Mouse (Mus musculus) layer of hippocampus, adult 11-12 months (tissue): ENCODE measurements at regions not wholly inside any gene's neighbourhood (a gene's known extent, or its start where the extent isn't known, plus 50 kb on each side); places are given as distances from the start of the nearest gene placed in this dataset.
A peak's percentile ranks its signal among the peaks of the same experiment; 100 is the strongest.

Source experiments
- DNase-seq: peaks from one replicate; pipeline ENCODE4 v3.0.0; 2022; ENCODE audit warnings: low spot score

DNA sequence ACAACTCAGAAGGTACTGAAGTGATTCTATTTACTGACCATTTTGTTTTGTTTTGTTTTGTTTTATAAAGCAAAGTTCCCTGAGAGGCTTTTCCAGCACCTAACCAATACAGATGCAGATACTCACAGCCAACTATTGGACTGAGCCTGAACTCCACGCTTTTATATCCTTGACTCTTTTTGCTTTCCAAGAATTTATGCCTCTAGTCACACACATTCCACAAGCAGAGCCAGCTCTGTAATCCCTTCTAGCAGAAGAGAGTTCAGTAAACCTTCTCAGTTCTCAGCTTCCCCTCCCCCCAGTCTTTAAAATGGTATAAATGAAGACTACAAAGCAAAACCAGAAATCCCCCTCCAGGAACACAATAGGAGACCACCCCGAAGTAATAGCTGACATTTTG lies 269.0 kb upstream of the 1700003H04Rik start:
- no peak for DNase-seq

DNA sequence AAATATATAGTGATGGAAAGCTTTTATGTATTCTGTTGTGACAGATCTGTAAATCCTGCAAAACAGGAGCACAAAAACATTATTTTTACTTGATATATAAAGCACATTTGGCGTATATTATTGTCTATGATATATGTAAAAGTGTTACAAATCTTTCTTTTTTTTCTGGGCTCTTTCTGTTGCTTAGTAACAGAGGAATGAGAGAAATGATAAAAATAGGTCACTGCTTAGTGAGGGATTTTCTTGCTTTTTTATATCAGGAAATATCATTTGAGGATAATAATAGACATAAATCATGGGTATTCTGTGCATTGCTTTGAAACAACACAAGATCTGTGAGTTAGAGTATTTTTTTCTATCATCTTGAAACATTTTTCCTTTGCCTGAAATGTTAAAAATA lies 239.7 kb upstream of the 1700003H04Rik start:
- no peak for DNase-seq

DNA sequence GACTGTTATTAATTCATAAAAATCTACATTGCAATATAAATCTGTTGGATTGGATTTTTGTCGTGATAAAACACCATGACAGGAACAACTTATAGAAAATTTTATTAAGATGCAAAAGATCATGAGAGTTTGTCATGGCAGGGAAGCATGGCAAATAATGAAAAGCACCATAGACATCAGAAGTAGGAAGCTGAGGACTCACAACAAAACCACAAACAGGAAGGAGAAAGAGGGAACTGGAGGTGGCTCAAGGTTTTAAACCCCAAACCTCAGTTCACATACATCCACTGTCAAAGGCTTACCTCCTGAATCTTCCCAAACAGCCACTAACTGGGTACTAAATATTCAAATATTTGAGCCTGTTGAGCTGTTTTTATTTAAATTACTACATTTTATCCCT lies 226.0 kb upstream of the 1700003H04Rik start:
- no peak for DNase-seq

DNA sequence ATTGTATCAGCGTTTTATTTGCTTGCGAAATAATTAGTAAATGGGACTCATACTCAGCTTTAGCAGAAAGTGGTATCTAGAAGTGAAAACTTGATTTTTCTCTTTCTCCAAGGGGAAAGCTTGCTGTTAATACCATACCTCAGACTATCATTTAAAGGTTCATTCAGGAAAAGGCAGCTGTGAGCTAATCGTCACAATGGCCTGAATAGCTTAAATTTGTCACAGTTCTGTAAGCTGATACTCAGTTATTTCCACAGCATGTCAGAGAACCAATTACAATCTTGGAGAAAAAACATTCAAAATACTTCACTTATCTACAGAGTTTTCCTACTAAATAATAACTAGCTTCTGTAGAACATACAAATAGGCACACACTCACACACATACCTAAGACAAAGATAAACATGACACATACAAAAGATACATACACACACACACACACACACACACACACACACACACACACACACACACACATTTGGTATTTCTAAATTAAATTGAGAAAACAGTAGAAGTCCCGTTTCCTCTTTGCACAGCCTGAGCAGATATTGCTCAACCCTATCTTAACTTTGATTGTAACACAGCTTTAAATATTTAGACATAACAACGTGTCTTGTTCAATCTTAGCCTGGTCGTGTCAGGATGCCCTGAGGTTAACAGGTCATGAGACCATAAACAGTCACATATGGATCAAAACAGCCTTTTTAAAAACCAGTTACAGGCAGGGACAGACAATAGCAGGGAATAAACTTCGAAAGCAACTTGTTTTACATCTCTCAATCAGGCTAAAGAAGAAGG lies 208.5 kb upstream of the 1700003H04Rik start:
- no peak for DNase-seq

DNA sequence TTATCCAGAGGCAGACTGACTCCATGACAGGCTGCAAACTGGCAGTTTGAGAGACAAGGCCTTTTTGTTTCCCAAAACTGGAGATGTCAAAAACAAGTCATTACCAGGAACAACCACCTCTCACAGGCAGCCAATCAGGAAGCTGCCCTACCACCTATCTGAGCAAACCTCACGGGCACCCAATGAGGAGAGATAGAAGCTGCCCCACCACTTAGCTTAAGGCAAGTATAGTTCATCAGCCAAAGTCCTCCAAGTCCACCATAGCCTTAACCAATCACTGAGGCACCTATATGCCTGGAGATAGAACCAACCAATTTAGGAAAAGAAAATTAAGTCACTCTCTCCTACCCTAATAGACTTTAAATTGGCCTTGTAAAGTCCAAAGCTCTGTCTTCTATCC lies 207.3 kb upstream of the 1700003H04Rik start:
- no peak for DNase-seq

DNA sequence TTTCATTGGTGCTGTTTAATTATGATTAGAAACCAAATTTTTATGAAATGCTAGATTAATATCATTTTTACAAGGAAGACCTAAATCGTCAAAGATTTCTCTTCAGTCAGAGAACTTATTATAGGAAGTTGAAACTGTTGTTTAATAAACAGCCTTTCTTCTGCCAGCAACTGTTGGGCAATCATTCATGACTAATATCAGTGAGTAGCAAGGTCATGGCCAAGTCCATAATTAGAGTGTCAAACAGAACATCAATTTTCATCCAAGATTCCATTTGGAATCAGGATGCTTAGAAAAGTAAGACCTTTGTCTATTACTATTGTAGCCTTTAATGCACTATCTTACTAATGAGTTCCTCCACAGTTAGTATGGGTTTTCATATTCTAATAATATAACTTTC lies 189.4 kb upstream of the 1700003H04Rik start:
- DNase-seq: no peak

DNA sequence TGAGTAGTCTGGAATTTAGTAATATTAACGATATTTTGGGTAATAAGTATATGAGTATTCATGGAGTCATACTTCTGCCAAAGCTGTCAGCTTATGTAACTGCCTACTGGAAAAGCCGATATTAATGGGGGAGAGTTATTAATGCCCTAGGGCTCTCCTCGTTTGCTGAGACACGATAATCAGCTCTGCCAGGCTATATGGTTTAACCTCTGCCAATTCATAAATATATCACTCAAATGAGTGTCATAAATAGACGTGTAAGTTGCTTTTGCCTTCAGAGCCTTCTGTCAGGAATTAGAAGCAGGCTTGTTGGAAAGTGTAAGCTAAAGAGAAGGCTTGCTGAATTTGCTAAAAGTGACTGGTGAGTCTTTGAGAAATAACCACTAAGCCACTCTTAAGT lies 188.4 kb upstream of the 1700003H04Rik start:
- DNase-seq: no peak

DNA sequence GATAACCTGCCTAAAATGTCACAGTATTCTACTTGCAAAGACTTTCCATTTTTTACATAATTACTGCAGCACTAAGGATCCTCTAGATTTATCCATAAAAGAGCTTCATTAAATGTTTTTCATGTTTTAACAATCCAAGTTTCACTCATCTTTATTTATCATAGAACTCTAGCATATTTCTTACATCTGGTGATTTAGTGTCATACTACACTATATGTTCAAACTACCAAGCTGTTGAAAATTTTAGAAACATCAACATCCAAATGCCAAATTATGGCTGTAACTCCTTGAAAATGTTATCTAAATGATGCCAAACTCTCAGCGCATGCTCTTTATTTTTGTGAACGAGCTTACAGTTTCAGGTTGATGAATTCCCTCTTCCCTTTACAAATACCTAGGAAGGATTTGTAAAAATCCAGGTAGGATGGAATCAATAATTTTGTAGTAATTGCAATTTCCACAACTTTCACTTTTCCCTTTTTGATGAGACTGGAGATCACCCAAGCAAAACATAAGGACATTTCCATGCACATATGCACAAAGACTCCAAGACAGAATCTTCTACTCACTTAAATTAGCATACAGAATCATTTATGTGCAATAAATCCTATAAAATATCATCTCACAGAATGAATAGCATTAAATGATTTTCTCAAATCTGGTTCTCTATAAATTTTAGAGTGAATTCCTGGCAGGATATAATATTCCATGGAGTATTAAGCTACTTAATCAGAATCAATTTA lies 175.0 kb upstream of the 1700003H04Rik start:
- DNase-seq: no peak

DNA sequence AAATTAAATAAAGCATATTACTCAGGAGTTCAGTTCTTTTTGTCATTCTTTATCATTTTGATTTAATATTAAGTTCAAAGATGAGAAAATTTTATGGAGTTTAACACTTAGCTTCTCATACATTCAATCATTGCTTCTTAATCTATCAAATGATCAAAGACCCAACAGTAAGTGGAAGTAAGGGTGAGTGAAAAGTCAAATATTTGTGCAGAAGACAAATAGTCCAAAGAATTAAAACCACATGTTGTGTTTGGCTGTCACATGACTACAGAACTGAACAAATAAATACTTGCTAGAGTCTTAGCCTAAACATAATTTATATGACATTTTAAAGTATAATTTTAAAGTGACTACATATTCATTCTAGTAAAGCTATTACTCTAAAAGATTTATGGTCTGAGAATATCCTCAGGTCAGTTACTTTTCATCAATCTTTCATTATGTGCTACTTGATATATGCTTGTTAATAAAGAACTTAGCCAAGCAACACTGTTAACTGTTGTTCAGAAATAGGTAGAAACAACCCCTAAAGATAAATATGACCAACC lies 171.7 kb upstream of the 1700003H04Rik start:
- DNase-seq: no peak

DNA sequence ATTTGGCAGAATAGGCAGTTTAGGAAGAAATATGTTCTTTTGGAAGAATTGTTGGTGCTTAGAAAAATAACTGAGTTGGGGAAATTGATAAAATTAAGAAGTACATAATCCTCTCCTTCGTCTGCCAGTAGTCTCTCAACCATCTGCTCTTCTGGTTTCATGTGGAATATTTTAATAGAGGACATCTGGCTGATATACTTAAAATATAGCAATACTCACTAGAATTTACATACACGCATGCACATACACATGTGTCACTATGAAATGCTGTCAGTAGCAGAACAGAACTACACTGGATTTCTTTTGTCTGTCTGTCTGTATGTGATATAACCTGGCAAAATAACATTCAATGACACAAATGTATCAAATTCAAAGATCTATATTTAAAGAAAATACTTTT lies 168.4 kb upstream of the 1700003H04Rik start:
- no peak for DNase-seq

DNA sequence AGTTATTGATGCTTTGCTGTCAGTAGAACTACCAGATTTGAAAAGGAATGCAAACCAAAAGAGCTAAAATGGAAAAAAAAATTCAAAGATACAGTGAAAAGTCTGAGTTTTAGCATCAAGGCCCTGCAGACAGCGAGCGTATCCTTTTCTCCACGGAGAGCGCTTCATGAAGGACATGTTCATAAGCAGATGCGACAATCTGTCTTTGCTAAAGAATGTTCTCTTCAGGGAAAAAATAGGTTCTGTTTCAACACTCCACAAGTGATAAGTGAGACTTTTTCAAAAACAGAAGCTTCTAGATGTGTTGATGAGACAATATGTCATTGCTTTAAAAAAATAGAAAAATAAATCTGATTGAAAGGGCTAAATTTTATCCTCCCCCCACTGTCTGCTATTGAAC lies 147.4 kb upstream of the 1700003H04Rik start:
- peak; percentile 14 for DNase-seq

DNA sequence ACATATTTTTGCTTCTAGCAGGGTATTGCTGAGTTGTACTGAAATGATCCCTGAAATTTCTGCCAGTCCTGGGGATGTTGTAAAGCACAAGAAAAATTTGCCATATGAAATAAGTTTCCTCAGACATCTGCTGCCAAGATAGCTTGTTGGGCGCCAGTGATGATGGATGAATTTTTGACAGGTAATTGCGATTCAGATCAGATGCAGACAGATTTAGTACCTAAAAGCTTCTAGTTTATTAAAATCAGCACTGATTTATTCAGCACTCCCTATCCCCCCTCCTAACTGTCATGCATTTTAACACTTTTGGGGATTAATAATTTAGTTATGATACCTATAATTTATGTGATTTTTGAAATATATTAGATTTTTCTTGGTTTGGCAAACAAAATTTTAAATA lies 131.3 kb upstream of the 1700003H04Rik start:
- no peak for DNase-seq

DNA sequence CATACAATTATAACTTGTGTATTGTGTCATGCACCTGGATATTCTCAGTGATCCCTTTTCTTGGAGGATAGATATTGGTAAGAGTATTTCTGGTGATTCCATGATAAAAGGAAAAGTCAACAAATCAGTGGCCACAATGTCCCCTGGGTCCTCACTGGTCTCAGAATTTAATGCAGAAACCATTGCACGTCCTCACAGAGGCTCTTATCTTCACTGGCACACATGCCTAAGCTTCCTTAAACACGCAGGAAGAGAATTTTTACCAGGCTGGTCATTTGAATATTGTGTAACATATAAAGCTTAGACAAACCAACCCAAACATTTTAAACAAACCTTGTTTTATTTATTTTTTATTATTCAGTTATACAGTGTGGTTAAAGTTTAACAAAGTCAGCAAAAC lies 92.7 kb upstream of the 1700003H04Rik start:
- DNase-seq: no peak

DNA sequence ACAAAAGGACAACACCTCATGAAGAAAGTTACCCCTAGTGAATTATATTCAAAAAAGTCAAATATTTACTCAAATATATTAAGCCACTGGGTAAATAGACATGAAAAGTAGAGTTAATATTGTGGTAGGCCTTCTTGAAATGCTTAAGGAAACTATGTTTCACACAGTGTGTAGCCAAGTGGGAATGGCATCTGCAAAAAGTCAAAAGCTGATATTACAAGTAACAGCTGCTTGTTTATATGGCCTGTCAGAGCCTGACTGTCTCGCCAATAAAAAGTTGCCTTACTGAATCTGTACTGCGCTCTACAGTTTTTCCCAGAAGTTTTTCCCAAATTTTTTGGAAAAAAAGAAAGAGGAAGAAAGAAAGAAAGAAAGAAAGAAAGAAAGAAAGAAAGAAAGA lies 77.3 kb upstream of the 1700003H04Rik start:
- no peak for DNase-seq

DNA sequence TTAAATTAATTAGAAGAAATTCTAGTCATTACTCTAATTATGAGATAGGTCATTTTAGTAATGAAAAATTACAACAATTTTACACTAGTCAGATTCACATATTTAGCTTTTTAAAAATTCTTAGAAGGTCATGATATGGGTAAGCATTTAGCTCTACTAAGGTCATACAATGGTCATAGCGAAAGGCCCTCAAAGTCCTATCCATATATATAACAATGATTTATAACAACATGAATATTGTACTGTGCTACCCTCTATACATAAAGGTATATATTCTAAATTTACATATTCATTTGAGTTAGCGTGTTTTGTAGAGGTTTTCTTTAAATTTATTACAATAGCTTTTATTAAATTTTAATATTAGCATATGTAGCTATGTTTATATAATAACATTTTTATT lies 52.5 kb upstream of the 1700003H04Rik start:
- no peak for DNase-seq
